Mouse (Mus musculus): ENCODE measurements around the gene Rnf44.

Rnf44 gene

GRCm38 (mm10) chr13:54691737-54692136 lies 2.0 kb downstream of the Rnf44 start:
- H3K27me3 ChIP-seq (ENCODE audit: insufficient read depth, low read length): no peaks in the 10 kb centered on the region
- TF ChIP-seq NANOG (IDR thresholded peaks at IDR 0.05; ENCODE audit: borderline replicate concordance, low read length) (no peak), POU5F1 (IDR thresholded peaks at IDR 0.05; ENCODE audit: borderline replicate concordance, low read length) (no peak), CTCF (conservative IDR thresholded peaks at IDR 0.05; ENCODE audit: low read length) (no peak)
- H3K9me3 ChIP-seq (ENCODE audit: low read length): no peaks in the 10 kb centered on the region
- H3K36me3 ChIP-seq (ENCODE audit: insufficient read depth, low read length): peaks cover 26% of the 10 kb centered on the region
- peak overlapping the region; percentile 100 for H3K4me3 ChIP-seq (replicated peaks; ENCODE audit: low read length)
- H3K4me1 ChIP-seq (replicated peaks; ENCODE audit: low read depth, low read length): peaks cover 64% of the 10 kb centered on the region

- Histone ChIP-seq H3K4me1 (replicated peaks; ENCODE audit: low read depth, low read length) (peaks cover 68% of the 10 kb centered on the region), H3K27me3 (ENCODE audit: insufficient read depth, low read length) (no peaks in the 10 kb centered on the region), H3K9me3 (ENCODE audit: low read length) (no peaks in the 10 kb centered on the region), H3K36me3 (ENCODE audit: insufficient read depth, low read length) (peaks cover 36% of the 10 kb centered on the region), H3K4me3 (replicated peaks; ENCODE audit: low read length) (no peak overlapping the region)
- TF ChIP-seq NANOG (IDR thresholded peaks at IDR 0.05; ENCODE audit: borderline replicate concordance, low read length): no peak
- no peak for TF ChIP-seq POU5F1 (IDR thresholded peaks at IDR 0.05; ENCODE audit: borderline replicate concordance, low read length)
- no peak for TF ChIP-seq CTCF (conservative IDR thresholded peaks at IDR 0.05; ENCODE audit: low read length)
Observed at GRCm38 (mm10) chr13:54690151-54690740, 3.5 kb downstream of the Rnf44 start.

GRCm38 (mm10) chr13:54687575-54688424 lies 5.9 kb downstream of the Rnf44 start:
- H3K9me3 ChIP-seq (ENCODE audit: low read length): no peaks in the 10 kb centered on the region
- TF ChIP-seq NANOG (IDR thresholded peaks at IDR 0.05; ENCODE audit: borderline replicate concordance, low read length) (no peak), POU5F1 (IDR thresholded peaks at IDR 0.05; ENCODE audit: borderline replicate concordance, low read length) (no peak), CTCF (conservative IDR thresholded peaks at IDR 0.05; ENCODE audit: low read length) (no peak)
- H3K36me3 ChIP-seq (ENCODE audit: insufficient read depth, low read length): peaks cover 61% of the 10 kb centered on the region
- peaks cover 82% of the 10 kb centered on the region for H3K4me1 ChIP-seq (replicated peaks; ENCODE audit: low read depth, low read length)
- peak overlapping the region; percentile 98 for H3K4me3 ChIP-seq (replicated peaks; ENCODE audit: low read length)
- no peaks in the 10 kb centered on the region for H3K27me3 ChIP-seq (ENCODE audit: insufficient read depth, low read length)

GRCm38 (mm10) chr13:54687096-54687495 lies 6.6 kb downstream of the Rnf44 start:
- peaks cover 64% of the 10 kb centered on the region for H3K36me3 ChIP-seq (ENCODE audit: insufficient read depth, low read length)
- TF ChIP-seq NANOG (IDR thresholded peaks at IDR 0.05; ENCODE audit: borderline replicate concordance, low read length) (no peak), CTCF (conservative IDR thresholded peaks at IDR 0.05; ENCODE audit: low read length) (no peak), POU5F1 (IDR thresholded peaks at IDR 0.05; ENCODE audit: borderline replicate concordance, low read length) (no peak)
- H3K9me3 ChIP-seq (ENCODE audit: low read length): no peaks in the 10 kb centered on the region
- peaks cover 82% of the 10 kb centered on the region for H3K4me1 ChIP-seq (replicated peaks; ENCODE audit: low read depth, low read length)
- H3K4me3 ChIP-seq (replicated peaks; ENCODE audit: low read length): peak overlapping the region; percentile 98
- no peaks in the 10 kb centered on the region for H3K27me3 ChIP-seq (ENCODE audit: insufficient read depth, low read length)

GRCm38 (mm10) chr13:54686139-54687053 lies 7.3 kb downstream of the Rnf44 start:
- Histone ChIP-seq H3K27me3 (ENCODE audit: insufficient read depth, low read length) (no peaks in the 10 kb centered on the region), H3K4me1 (replicated peaks; ENCODE audit: low read depth, low read length) (peaks cover 82% of the 10 kb centered on the region), H3K4me3 (replicated peaks; ENCODE audit: low read length) (peak overlapping the region; percentile 98), H3K9me3 (ENCODE audit: low read length) (no peaks in the 10 kb centered on the region), H3K36me3 (ENCODE audit: insufficient read depth, low read length) (peaks cover 64% of the 10 kb centered on the region)
- TF ChIP-seq POU5F1 (IDR thresholded peaks at IDR 0.05; ENCODE audit: borderline replicate concordance, low read length): no peak
- TF ChIP-seq NANOG (IDR thresholded peaks at IDR 0.05; ENCODE audit: borderline replicate concordance, low read length): no peak
- no peak for TF ChIP-seq CTCF (conservative IDR thresholded peaks at IDR 0.05; ENCODE audit: low read length)

- no peaks in the 10 kb centered on the region for H3K9me3 ChIP-seq (ENCODE audit: low read length)
- H3K36me3 ChIP-seq (ENCODE audit: insufficient read depth, low read length): peaks cover 64% of the 10 kb centered on the region
- H3K27me3 ChIP-seq (ENCODE audit: insufficient read depth, low read length): no peaks in the 10 kb centered on the region
- peaks cover 82% of the 10 kb centered on the region for H3K4me1 ChIP-seq (replicated peaks; ENCODE audit: low read depth, low read length)
- H3K4me3 ChIP-seq (replicated peaks; ENCODE audit: low read length): peak overlapping the region; percentile 98
- no peak for TF ChIP-seq POU5F1 (IDR thresholded peaks at IDR 0.05; ENCODE audit: borderline replicate concordance, low read length)
- TF ChIP-seq CTCF (conservative IDR thresholded peaks at IDR 0.05; ENCODE audit: low read length): peak; percentile 57
Observed at GRCm38 (mm10) chr13:54685174-54685573, 8.5 kb downstream of the Rnf44 start.

- peak overlapping the region; percentile 98 for H3K4me3 ChIP-seq (replicated peaks; ENCODE audit: low read length)
- H3K27me3 ChIP-seq (ENCODE audit: insufficient read depth, low read length): no peaks in the 10 kb centered on the region
- peaks cover 70% of the 10 kb centered on the region for H3K36me3 ChIP-seq (ENCODE audit: insufficient read depth, low read length)
- no peaks in the 10 kb centered on the region for H3K9me3 ChIP-seq (ENCODE audit: low read length)
- no peak for TF ChIP-seq POU5F1 (IDR thresholded peaks at IDR 0.05; ENCODE audit: borderline replicate concordance, low read length)
- TF ChIP-seq NANOG (IDR thresholded peaks at IDR 0.05; ENCODE audit: borderline replicate concordance, low read length): no peak
- no peak for TF ChIP-seq CTCF (conservative IDR thresholded peaks at IDR 0.05; ENCODE audit: low read length)
- H3K4me1 ChIP-seq (replicated peaks; ENCODE audit: low read depth, low read length): peaks cover 79% of the 10 kb centered on the region
Observed at GRCm38 (mm10) chr13:54684140-54684896, 9.4 kb downstream of the Rnf44 start.

All from E14TG2a.4 (cell line).